Mouse (Mus musculus): ENCODE results near the gene Zfp746. TPM values are rescaled to one million over a fixed set of nuclear protein-coding genes. Genes with fewer than 3 reads are reported as not detected.

Gene Zfp746
- total and polyA plus RNA-seq, 2 experiments from 2014 or later = 15.7 to 40.0 TPM

DNA sequence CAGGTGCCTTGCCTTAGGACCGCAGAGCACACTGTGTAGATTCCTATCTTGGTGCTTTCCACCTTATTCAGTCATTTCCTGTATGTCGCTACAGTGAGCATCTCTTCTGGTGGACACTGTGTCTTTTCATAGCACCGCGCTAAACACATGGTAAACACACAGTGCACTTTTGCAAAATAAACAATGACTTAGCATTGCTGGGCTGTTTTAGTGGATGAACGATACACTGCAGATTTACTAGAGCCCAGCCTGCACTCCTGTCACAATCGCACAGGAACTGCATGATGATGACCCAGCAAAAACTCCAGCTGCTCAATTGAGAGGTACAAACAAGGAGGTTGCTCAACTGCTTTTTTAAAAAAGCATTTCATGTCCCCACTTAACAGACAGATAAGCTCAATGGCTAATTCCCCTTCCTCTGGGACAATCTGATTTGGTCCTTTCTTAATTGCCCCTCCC is 2.6 kb downstream of the Zfp746 start:
- no peak overlapping the region for H3K4me2 ChIP-seq (ENCODE audit: low read depth, low read length, poor library complexity, severe bottlenecking)
- H3K4me3 ChIP-seq (ENCODE audit: low read depth, low read length) = no peak overlapping the region
- no peaks in the 10 kb centered on the region for H3K9me3 ChIP-seq (ENCODE audit: low read length)
- H3K27me3 ChIP-seq (ENCODE audit: insufficient read depth, low read length) = no peaks in the 10 kb centered on the region
- H3K4me1 ChIP-seq (ENCODE audit: insufficient read depth, low read length) = 0 out of 2 replicates have a peak, but pooled peaks cover 6% of the 10 kb centered on the region
- H3K27ac ChIP-seq (ENCODE audit: low read depth, low read length) = no peak overlapping the region
- H3K36me3 ChIP-seq (ENCODE audit: insufficient read depth, low read length) = peaks cover 43% of the 10 kb centered on the region
- DNase-seq (ENCODE audit: low spot score) (no peak), ATAC-seq (ENCODE audit: low FRiP score) (no peak)
- WGBS = 91% methylated on average over 6 of the region's 6 CpGs
- TF ChIP-seq CTCF (IDR thresholded peaks at IDR 0.05) = no peak
- H3K9ac ChIP-seq (replicated peaks; ENCODE audit: low read length, poor library complexity, severe bottlenecking) = no peak overlapping the region

DNA sequence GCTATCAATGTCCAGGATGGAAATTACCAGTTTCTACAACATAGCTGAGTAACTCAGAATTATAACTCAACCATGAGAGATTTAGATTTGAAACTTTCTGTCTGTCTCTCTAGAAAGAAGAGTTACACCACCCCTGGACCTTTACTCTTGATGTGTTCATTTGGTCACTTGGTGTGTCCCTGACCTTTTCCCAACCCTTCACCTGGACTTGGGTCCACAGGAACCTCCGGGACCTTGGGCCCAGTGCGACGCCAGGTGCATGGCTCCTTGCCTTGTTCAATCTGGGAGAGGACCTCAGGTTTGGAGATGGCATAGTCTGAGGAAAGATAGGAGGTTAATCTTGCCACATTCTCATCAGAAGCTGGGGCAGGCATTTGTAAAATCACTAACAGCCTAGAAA is 4.4 kb downstream of the Zfp746 start:
- ATAC-seq (ENCODE audit: low FRiP score) = no peak
- WGBS = 99% methylated on average over 3 of the region's 3 CpGs
- Histone ChIP-seq H3K36me3 (ENCODE audit: insufficient read depth, low read length) (peaks cover 56% of the 10 kb centered on the region), H3K4me1 (ENCODE audit: insufficient read depth, low read length) (0 out of 2 replicates have a peak, but pooled peaks cover 6% of the 10 kb centered on the region), H3K27ac (ENCODE audit: low read depth, low read length) (no peak overlapping the region), H3K9ac (replicated peaks; ENCODE audit: low read length, poor library complexity, severe bottlenecking) (no peak overlapping the region), H3K27me3 (ENCODE audit: insufficient read depth, low read length) (no peaks in the 10 kb centered on the region), H3K4me3 (ENCODE audit: low read depth, low read length) (no peak overlapping the region), H3K9me3 (ENCODE audit: low read length) (no peaks in the 10 kb centered on the region), H3K4me2 (ENCODE audit: low read depth, low read length, poor library complexity, severe bottlenecking) (no peak overlapping the region)
- no peak for TF ChIP-seq CTCF (IDR thresholded peaks at IDR 0.05)
- no peak for DNase-seq (ENCODE audit: low spot score)

DNA sequence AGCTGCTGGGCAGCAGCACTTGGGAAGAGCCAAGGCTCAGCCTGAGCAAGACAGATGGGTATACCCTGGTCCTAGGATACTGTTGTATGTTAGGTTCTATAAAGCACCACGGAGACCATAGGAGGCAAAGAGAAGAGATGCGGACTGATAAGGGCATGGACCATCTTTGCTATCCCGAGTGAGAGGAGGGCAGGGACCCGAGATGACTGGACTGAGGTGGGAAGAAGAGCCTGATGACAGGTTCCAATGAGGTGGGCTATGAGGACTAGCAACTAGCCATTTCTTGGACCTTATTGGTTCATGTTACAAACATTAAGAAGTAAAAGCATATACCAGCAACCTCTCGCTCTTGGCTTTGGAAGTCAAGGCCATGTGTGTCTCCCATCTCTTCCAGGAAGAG is 5.4 kb downstream of the Zfp746 start:
- TF ChIP-seq CTCF (IDR thresholded peaks at IDR 0.05) = no peak
- 94% methylated on average over 5 of the region's 5 CpGs for WGBS
- H3K4me2 ChIP-seq (ENCODE audit: low read depth, low read length, poor library complexity, severe bottlenecking) = no peak overlapping the region
- no peak overlapping the region for H3K27ac ChIP-seq (ENCODE audit: low read depth, low read length)
- no peak overlapping the region for H3K4me3 ChIP-seq (ENCODE audit: low read depth, low read length)
- H3K9me3 ChIP-seq (ENCODE audit: low read length) = no peaks in the 10 kb centered on the region
- H3K9ac ChIP-seq (replicated peaks; ENCODE audit: low read length, poor library complexity, severe bottlenecking) = no peak overlapping the region
- ATAC-seq (ENCODE audit: low FRiP score) = no peak
- 0 out of 2 replicates have a peak, but pooled peaks cover 6% of the 10 kb centered on the region for H3K4me1 ChIP-seq (ENCODE audit: insufficient read depth, low read length)
- DNase-seq (ENCODE audit: low spot score) = no peak
- no peaks in the 10 kb centered on the region for H3K27me3 ChIP-seq (ENCODE audit: insufficient read depth, low read length)
- H3K36me3 ChIP-seq (ENCODE audit: insufficient read depth, low read length) = peaks cover 56% of the 10 kb centered on the region

DNA sequence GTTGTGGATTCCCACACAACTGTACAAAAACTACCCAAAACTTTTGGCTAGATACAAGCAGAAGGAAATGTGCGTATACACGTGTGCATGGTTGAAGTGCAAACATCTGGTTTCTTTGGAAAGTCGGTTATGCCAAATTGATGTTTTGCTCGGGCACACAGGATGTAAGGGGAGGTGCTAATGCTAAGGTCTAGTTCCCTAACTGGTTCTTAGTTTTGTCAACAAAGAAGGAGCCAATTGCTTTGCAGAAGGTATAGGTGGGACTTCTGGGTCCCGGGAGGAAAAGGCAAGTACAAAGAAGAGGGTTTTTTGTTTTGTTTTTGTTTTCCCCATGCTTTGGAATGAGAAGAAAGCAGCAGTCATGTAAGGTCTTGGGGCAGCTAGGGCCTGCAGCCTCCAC is 13.1 kb downstream of the Zfp746 start:
- Histone ChIP-seq H3K4me3 (ENCODE audit: low read depth, low read length) (no peak overlapping the region), H3K27ac (ENCODE audit: low read depth, low read length) (no peak overlapping the region), H3K4me2 (ENCODE audit: low read depth, low read length, poor library complexity, severe bottlenecking) (no peak overlapping the region), H3K9me3 (ENCODE audit: low read length) (no peaks in the 10 kb centered on the region), H3K4me1 (ENCODE audit: insufficient read depth, low read length) (no peaks in the 10 kb centered on the region), H3K36me3 (ENCODE audit: insufficient read depth, low read length) (peaks cover 24% of the 10 kb centered on the region), H3K9ac (replicated peaks; ENCODE audit: low read length, poor library complexity, severe bottlenecking) (no peak overlapping the region), H3K27me3 (ENCODE audit: insufficient read depth, low read length) (no peaks in the 10 kb centered on the region)
- DNase-seq (ENCODE audit: low spot score) (no peak), ATAC-seq (ENCODE audit: low FRiP score) (no peak)
- no peak for TF ChIP-seq CTCF (IDR thresholded peaks at IDR 0.05)
- WGBS = 83% methylated on average over 5 of the region's 5 CpGs

DNA sequence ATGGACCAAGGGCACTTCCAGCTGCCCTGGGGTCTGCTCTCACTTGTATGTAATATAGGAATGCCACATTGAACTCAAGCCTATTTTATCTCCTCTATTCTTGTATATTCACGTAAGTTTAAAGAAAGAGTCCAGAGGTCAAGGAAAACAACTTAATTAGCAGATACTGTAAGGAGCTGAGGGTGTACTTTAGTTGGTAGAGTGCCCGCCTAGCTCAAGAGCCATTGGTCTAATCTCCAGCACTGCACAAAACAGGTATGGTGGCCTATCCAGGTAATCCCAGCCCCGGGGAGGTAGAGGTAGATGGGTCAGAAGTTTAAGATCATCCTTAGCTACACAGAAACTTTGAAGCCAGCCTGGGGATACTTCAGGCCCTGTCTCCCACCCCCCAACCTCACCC is 18.9 kb downstream of the Zfp746 start:
- ATAC-seq (ENCODE audit: low FRiP score) (no peak), DNase-seq (ENCODE audit: low spot score) (no peak)
- H3K9ac ChIP-seq (replicated peaks; ENCODE audit: low read length, poor library complexity, severe bottlenecking) = no peak overlapping the region
- no peak overlapping the region for H3K4me2 ChIP-seq (ENCODE audit: low read depth, low read length, poor library complexity, severe bottlenecking)
- no peaks in the 10 kb centered on the region for H3K9me3 ChIP-seq (ENCODE audit: low read length)
- H3K4me1 ChIP-seq (ENCODE audit: insufficient read depth, low read length) = no peaks in the 10 kb centered on the region
- H3K27ac ChIP-seq (ENCODE audit: low read depth, low read length) = no peak overlapping the region
- TF ChIP-seq CTCF (IDR thresholded peaks at IDR 0.05) = no peak
- peaks cover 51% of the 10 kb centered on the region for H3K36me3 ChIP-seq (ENCODE audit: insufficient read depth, low read length)
- no peak overlapping the region for H3K4me3 ChIP-seq (ENCODE audit: low read depth, low read length)
- no peaks in the 10 kb centered on the region for H3K27me3 ChIP-seq (ENCODE audit: insufficient read depth, low read length)
- 97% methylated on average over 3 of the region's 3 CpGs for whole genome bisulfite sequencing

DNA sequence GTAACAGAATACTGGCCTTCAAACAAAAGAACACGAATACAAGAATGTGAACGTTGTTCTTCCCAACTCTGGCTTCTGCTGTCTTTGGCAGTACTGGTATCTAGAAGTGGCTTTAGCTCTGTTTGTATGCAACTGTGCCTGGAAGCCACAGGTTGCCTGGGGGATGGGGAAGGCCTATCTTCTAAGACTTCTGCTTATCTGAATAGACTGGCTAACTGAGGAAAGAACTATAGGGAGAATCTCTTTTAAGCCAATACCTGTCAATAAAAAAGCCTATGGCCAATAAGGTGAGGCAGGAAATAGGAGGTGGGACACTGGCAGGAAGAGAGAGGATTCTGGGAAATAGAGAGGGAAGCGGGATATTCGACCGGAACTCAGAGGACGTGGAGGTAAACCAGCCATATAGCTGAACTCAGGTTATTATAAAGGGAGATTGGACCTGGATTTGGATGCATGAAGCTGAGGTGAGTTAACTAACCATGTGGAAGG is 20.8 kb downstream of the Zfp746 start:
- Histone ChIP-seq H3K9ac (replicated peaks; ENCODE audit: low read length, poor library complexity, severe bottlenecking) (no peak overlapping the region), H3K36me3 (ENCODE audit: insufficient read depth, low read length) (peaks cover 50% of the 10 kb centered on the region), H3K4me1 (ENCODE audit: insufficient read depth, low read length) (no peaks in the 10 kb centered on the region), H3K27me3 (ENCODE audit: insufficient read depth, low read length) (no peaks in the 10 kb centered on the region), H3K9me3 (ENCODE audit: low read length) (no peaks in the 10 kb centered on the region), H3K4me2 (ENCODE audit: low read depth, low read length, poor library complexity, severe bottlenecking) (no peak overlapping the region), H3K4me3 (ENCODE audit: low read depth, low read length) (no peak overlapping the region), H3K27ac (ENCODE audit: low read depth, low read length) (no peak overlapping the region)
- no peak for DNase-seq (ENCODE audit: low spot score)
- WGBS = 94% methylated on average over 6 of the region's 6 CpGs
- TF ChIP-seq CTCF (IDR thresholded peaks at IDR 0.05) = no peak
- no peak for ATAC-seq (ENCODE audit: low FRiP score)

Measured in midbrain, postnatal 0 days (tissue).